Mouse (Mus musculus) testis, postnatal 14 days (tissue): Measurements from ENCODE around the gene Zfp983.
"Not testable (repeated sequence)": the region's sequence is repeated elsewhere in the genome, so short reads cannot be mapped to it uniquely, and the experiment has no call there.

Source experiments
- DNase-seq: peaks from one replicate; pipeline ENCODE4 v3.0.0; 2021; ENCODE audit warnings: low spot score

The Zfp983 gene

DNA sequence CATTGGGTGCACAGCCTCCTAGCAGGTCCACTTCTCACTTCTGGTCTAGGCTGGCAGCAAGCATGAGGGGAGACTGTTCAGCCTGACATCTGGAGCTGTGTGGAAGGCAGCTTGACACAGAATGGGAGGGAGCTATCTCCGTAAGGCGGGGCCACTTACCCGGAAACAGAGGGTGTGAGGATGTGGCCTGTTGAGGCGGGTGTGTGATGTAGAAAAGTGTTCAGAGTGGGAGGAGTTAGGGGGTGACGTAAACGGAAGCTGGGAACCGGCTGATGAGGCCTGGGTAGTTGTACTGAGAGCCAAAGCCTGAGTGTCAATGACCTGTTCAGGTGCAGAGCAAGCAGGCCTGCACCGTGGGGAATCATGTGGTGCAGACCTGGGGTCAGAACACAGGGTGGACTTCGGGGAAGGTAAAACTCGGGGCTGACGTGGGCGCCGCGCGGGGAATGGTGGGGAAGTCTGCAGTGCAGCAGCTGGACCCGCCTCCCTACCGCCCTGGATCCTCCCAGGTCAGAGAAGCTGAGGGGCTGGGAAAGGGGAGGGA, at the start of gene Zfp983:
TSS of gene Zfp983 (plus strand) at position 261 of the 544 bp plus-strand sequence.
- DNase-seq = peak; percentile 76

- no peak for DNase-seq
Measured at GRCm38 (mm10) chr17:21616356-21616755, 34.1 kb upstream of the Zfp983 start.

DNA sequence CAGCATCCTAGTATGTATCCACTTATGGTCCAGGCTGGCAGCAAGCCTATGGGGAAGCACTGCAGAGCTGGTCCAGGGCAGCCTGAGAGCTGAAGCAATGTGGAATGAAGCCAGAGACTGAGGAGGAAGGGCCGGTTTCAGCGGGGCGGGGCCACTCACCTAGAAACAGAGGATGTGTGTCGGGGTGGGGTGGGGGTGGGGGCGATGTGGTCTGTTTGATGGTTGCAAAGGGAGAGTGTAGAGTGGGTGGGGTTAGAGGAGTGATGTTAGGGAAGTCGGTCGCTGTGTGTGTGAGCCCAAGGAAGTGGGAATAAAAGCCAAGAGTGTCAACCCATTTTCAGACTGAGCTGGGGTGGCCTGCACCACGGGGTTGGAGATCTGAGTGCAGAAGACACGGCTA, 33.1 kb upstream of the Zfp983 start:
- no peak for DNase-seq

- DNase-seq = no peak
Measured at GRCm38 (mm10) chr17:21623647-21624046, 26.8 kb upstream of the Zfp983 start.

GRCm38 (mm10) chr17:21635758-21636157, 14.7 kb upstream of the Zfp983 start:
- not testable (repeated sequence) for DNase-seq

DNA sequence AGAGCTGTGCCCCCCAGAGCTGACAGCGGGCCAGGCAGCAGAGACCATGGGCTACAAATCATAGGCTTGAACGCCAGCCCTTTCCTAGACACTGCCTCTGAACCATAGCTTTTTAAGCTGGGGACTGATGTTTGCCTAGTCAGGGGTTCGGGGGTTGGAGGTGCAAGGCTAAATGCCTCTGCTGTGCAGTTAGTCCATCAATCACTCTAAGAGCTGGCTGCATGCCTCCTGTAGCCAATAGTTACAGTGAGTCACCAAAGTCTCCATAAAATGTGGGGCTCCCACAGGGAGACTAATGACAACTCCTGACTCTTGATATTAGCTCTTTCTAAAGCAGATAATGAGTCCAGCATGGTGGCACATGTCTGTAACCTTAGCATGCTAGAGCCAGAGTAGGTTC, 1.6 kb upstream of the Zfp983 start:
- DNase-seq = no peak

GRCm38 (mm10) chr17:21649936-21650335, 488 bp upstream of the Zfp983 start:
- no peak for DNase-seq

DNA sequence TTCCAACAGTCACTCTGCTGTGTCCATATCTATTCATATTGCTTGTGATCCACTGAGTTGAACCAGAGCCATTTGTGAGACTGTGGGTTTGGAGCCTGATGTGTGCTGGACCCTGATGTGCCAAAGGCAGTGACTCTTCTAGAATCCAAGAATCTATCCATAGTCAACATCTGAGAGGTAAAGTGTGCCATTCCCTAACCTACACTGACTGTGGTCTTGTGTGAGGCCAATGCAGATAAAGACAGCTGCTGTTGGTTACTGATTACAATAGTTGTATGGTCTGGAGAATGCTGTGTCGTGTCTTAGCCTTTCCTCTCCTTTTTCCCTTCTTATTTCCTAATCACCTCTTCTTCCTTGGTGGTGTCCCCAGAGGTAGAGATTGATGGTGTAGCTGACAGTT, 28.4 kb downstream of the Zfp983 start:
- not testable (repeated sequence) for DNase-seq

DNA sequence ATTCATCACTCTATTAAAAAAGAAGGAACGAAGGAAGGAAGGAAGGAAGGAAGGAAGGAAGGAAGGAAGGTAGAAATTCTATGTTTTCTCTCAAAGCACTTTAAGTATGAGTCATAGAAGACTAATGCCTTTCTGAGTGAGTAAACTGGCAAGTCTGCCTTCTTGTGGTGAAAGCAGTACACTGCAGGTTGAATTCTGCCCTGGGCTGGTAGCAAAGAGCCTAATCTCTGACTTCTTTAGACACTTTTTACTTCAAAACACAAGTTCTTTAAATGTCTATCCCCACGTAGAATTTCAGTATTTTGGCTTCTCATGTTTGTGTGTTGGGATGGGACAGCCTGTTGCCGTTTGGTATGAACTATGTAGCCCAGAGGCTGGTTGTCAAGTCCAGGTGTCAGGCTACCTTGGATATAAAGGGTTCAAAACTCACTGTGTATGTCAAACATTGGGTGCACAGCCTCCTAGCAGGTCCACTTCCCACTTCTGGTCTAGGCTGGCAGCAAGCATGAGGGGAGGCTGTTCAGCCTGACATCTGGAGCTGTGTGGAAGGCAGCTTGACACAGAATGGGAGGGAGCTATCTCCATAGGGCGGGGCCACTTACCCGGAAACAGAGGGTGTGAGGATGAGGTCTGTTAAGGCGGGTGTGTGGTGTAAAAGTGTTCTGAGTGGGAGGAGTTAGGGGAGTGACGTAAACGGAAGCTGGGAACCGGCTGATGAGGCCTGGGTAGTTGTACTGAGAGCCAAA, 29.0 kb downstream of the Zfp983 start:
- DNase-seq = peak; percentile 84

- DNase-seq = not testable (repeated sequence)
Measured at GRCm38 (mm10) chr17:21680019-21680376, 29.6 kb downstream of the Zfp983 start.

GRCm38 (mm10) chr17:21691560-21691959, 41.1 kb downstream of the Zfp983 start, which contains the start of gene Gm10226:
Gene Gm10226, plus strand, starts transcription at chr17:21691860.
- no peak for DNase-seq

DNA sequence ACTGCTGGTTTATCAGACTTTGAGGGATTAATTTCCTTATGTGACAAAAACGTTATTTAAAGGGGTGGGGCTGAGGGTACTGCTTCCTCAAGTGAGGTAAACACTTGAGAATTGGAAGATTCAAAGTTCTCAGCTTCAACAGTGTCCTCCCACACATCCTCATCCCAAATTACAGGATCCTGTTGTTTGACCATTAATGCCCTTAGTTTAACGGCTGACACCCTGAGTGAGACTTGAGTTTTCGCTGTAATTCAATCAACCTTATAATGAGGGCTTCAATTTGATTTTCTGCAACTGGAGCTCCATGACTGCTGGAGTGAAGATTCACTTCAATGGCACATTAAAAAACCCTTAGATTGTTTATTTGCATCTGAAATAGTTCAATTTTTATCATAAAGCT, 42.9 kb downstream of the Zfp983 start:
- DNase-seq = no peak

DNA sequence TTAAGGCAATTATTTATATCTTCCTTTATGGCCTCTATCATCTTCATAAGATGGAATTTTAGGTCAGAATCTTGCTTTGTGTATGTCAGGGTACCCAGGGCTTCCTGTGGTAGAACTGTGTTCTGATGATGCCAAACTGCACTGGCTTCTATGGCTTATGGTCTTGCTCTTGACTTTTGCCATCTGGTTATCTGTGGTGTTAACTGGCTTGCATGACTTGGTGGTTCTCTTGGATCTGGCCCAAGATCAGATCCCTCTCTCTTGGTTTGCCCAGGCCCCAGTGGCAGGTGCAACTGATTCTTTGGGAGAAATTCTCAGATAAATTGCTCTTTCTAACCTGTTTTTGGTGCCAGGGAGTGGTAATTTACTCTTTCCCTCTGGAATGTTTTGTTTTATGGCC, 45.6 kb downstream of the Zfp983 start:
- no peak for DNase-seq

DNA sequence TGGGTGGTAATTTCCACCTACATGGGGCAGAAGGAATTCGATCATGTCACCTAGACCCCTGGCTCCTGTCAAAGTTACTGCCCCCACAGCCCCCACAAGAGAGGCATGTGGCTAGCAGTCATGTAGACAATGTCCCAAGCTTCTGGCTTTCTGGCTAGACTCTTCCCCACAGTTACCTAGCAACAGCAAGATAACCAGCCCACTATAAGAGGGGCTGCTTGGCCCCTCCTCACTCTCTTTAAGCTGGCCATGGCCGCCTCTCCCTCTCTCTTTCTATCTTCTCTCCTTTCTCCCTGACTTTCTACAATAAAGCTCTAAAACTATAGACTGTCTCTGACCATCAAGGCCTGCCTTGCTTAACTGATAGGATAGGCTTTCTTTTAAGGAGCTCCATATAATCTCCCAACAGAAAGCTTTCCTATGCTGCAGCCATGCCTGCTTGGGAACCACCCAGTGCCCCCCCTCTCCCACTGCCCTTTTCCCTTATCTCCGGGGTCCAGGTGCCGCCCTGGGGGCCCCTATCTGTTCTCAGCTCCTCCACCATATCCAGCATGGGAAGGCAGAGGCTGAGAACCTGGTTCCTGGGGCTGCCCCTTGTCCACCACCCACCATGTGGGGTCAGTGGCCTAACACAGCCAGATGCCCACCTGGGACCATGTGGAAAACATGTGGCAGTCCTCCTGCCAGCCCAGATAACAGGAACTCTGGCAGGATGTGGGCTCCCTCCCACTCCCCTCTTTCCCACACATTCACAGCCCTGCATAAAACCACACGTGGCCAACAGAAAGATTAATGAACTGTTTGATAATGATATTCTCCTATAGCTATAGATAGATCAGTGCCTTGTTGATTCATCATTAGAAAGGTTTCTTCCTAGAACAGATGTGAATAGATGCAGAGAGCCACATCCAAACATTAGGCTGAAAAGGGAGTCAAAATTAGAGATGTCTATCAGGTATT, 52.1 kb downstream of the Zfp983 start:
- no peak for DNase-seq

- DNase-seq = no peak
Measured at GRCm38 (mm10) chr17:21703414-21703813, 53.0 kb downstream of the Zfp983 start.

GRCm38 (mm10) chr17:21707343-21707996, 57.0 kb downstream of the Zfp983 start, which contains the start of gene Zfp760:
Gene Zfp760, plus strand, starts transcription at chr17:21707741.
- peak; percentile 86 for DNase-seq

DNA sequence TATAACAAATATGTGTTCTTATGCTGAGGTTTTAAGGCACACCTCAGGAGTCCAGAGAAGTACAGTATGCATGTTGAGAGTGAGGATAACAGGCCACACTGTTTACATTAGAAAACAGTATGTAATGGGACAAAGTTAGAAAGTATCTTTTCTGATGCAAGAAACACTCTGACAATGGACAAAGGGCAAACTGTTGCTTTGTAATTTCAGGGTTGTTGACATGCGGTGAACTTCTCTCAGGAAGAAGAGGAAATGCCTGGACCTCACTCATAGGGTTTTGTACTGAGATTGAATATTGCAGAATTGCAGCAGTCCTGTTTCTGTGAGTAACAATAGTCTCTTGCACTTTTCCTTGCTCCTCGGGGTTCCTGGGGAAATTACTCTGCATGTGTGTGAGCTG, 58.0 kb downstream of the Zfp983 start:
- DNase-seq = no peak
